Comparison of ENCODE assay signal across 18 mouse cellular contexts in genomic region chr15:25278317-25279156, GRCm38 (mm10).
DNase-seq lines count a peak whose midpoint lies in the region; ATAC-seq lines count a peak whose summit lies in the region.
"Had no signal": no experiment of that assay in that cellular context is flagged by ENCODE, and none has a peak within 500 bp of the region (broad histone marks: within the 10 kb centered on the region; RNA-seq: fewer than 3 reads in every experiment).

No protein-coding gene starts in this region.

- H3K27ac ChIP-seq in forebrain, embryonic 11.5 days (ENCODE audit: low read depth, low read length) = peak overlapping the region; percentile 58; the same call in 1 of the 2 replicates
- no peak overlapping the region for H3K27ac ChIP-seq in hindbrain, embryonic 13.5 days
- H3K27ac ChIP-seq in midbrain, embryonic 15.5 days = 0 out of 2 replicates have a peak overlapping the region, but pooled peaks have one; percentile 9
- H3K27ac ChIP-seq: heart, adult 2 months; heart, embryonic 15.5 days; limb, embryonic 15.5 days had no signal

- intact Hi-C loops in gastrocnemius, postnatal 36 days (cut with DNase I) = no loop called here

- no peak overlapping the region for H3K4me3 ChIP-seq in forebrain, embryonic 11.5 days (ENCODE audit: low read depth, low read length)
- H3K4me3 ChIP-seq in hindbrain, embryonic 13.5 days = no peak overlapping the region
- no peak overlapping the region for H3K4me3 ChIP-seq in midbrain, embryonic 15.5 days
- H3K4me3 ChIP-seq: heart, adult 2 months; heart, embryonic 15.5 days; limb, embryonic 15.5 days had no signal

- no peak overlapping the region for H3K4me2 ChIP-seq in forebrain, embryonic 11.5 days (ENCODE audit: low read depth, low read length, severe bottlenecking)
- H3K4me2 ChIP-seq in hindbrain, embryonic 13.5 days = no peak overlapping the region
- H3K4me2 ChIP-seq in midbrain, embryonic 15.5 days = no peak overlapping the region
- H3K4me2 ChIP-seq: heart, embryonic 15.5 days; limb, embryonic 15.5 days had no signal

- H3K27me3 ChIP-seq in forebrain, embryonic 11.5 days (ENCODE audit: control insufficient read depth, insufficient read depth, low read length) = no peaks in the 10 kb centered on the region
- no peaks in the 10 kb centered on the region for H3K27me3 ChIP-seq in hindbrain, embryonic 13.5 days
- H3K27me3 ChIP-seq in midbrain, embryonic 15.5 days (replicated peaks) = no peaks in the 10 kb centered on the region
- H3K27me3 ChIP-seq: heart, embryonic 15.5 days; limb, embryonic 15.5 days had no signal

- WGBS in forebrain, embryonic 11.5 days = 40% methylated on average over 6 of the region's 6 CpGs
- 40% methylated on average over 6 of the region's 6 CpGs for WGBS in hindbrain, embryonic 13.5 days
- WGBS in midbrain, embryonic 15.5 days = 37% methylated on average over 6 of the region's 6 CpGs

- peak; percentile 95 for ATAC-seq in forebrain, embryonic 11.5 days (replicated peaks; ENCODE audit: low FRiP score)
- peak; percentile 92 for ATAC-seq in hindbrain, embryonic 13.5 days (ENCODE audit: low FRiP score)
- peak; percentile 95 for ATAC-seq in midbrain, embryonic 15.5 days (replicated peaks)

- H3K9me3 ChIP-seq in forebrain, embryonic 11.5 days (ENCODE audit: control insufficient read depth, low read length) = no peaks in the 10 kb centered on the region
- H3K9me3 ChIP-seq in hindbrain, embryonic 13.5 days = no peaks in the 10 kb centered on the region
- H3K9me3 ChIP-seq in midbrain, embryonic 15.5 days = no peaks in the 10 kb centered on the region
- H3K9me3 ChIP-seq: heart, embryonic 15.5 days; limb, embryonic 15.5 days had no signal

- H3K4me1 ChIP-seq in forebrain, embryonic 11.5 days (replicated peaks; ENCODE audit: control insufficient read depth, insufficient read depth, low read length) = peaks cover 2% of the 10 kb centered on the region; the same call in 1 of the 2 replicates
- peaks cover 11% of the 10 kb centered on the region for H3K4me1 ChIP-seq in hindbrain, embryonic 13.5 days (replicated peaks)
- H3K4me1 ChIP-seq in midbrain, embryonic 15.5 days = peaks cover 6% of the 10 kb centered on the region
- H3K4me1 ChIP-seq: heart, embryonic 15.5 days; limb, embryonic 15.5 days had no signal

- no peaks in the 10 kb centered on the region for H3K36me3 ChIP-seq in forebrain, embryonic 11.5 days (ENCODE audit: control insufficient read depth, insufficient read depth, low read length)
- no peaks in the 10 kb centered on the region for H3K36me3 ChIP-seq in hindbrain, embryonic 13.5 days
- H3K36me3 ChIP-seq in midbrain, embryonic 15.5 days (replicated peaks) = no peaks in the 10 kb centered on the region
- H3K36me3 ChIP-seq: heart, embryonic 15.5 days; limb, embryonic 15.5 days had no signal

- DNase-seq in brain, embryonic 18.5 days (ENCODE audit: low read depth, low spot score) = peak; percentile 37
- peak; percentile 58 for DNase-seq in forebrain, embryonic 11.5 days (ENCODE audit: low spot score)
- DNase-seq in c-Kit-positive CD71-positive TER-119-positive erythroid progenitor cells, embryonic 14.5 days (ENCODE audit: low spot score) = no peak
- no peak for DNase-seq in right cerebral cortex, postnatal 4 days
- DNase-seq in gastrocnemius, postnatal 36 days = no peak
- no peak for DNase-seq in layer of hippocampus, adult 9-10 months (ENCODE audit: low spot score)
- DNase-seq: cerebellum, adult 18-20 months; cerebellum, postnatal 36 days; heart, adult 2 months; kidney, adult 9 months; kidney, postnatal 4 days; lung, postnatal 10 days; right cerebral cortex, postnatal 25 days; thymus, postnatal 36 days had no signal

- no peak overlapping the region for H3K9ac ChIP-seq in forebrain, embryonic 11.5 days (ENCODE audit: low read length)
- H3K9ac ChIP-seq in hindbrain, embryonic 13.5 days = no peak overlapping the region
- no peak overlapping the region for H3K9ac ChIP-seq in midbrain, embryonic 15.5 days
- H3K9ac ChIP-seq: heart, embryonic 15.5 days; limb, embryonic 15.5 days had no signal

Comparison
In these comparisons a context has a peak if more than half of its experiments do, and no peak if none do; other contexts are left out.
1. DNase-seq: peak in brain, embryonic 18.5 days (single experiment) and forebrain, embryonic 11.5 days (single experiment); none in c-Kit-positive CD71-positive TER-119-positive erythroid progenitor cells, embryonic 14.5 days (single experiment), right cerebral cortex, postnatal 4 days (single experiment), gastrocnemius, postnatal 36 days (0 of 2) and layer of hippocampus, adult 9-10 months (single experiment).
2. Peak in every context shown above with its lines, with median percentiles within 50 percentile points of each other: ATAC-seq.